Mouse (Mus musculus): Measurements from ENCODE around the gene Prkcd.

GRCm38 (mm10) chr14:30550232-30551070, 75.6 kb downstream of the Prkcd start:
- TF ChIP-seq CTCF (conservative IDR thresholded peaks at IDR 0.05; ENCODE audit: insufficient read depth, insufficient read length, low read depth, low read length) (no peak), POLR2A (IDR thresholded peaks at IDR 0.05; ENCODE audit: low read depth, low read length) (no peak)

All from kidney, adult 2 months (tissue).